Mouse (Mus musculus) megakaryocyte progenitor cell, adult 5-6 weeks (primary cell): ENCODE measurements at regions not wholly inside any gene's neighbourhood (a gene's known extent, or its start where the extent isn't known, plus 50 kb on each side); places are given as distances from the start of the nearest gene placed in this dataset.

Experiments
- ATAC-seq: replicated peaks from 2 replicates; pipeline ENCODE4 v1.8.0; 2016; ENCODE audit warnings: mild to moderate bottlenecking, moderate TSS enrichment, inconsistent platforms; ENCODE audit not compliant: poor library complexity

- peak; percentile 65 for ATAC-seq
Observed at GRCm38 (mm10) chr12:32637400-32638100, 181.8 kb upstream of the Nampt start.

- ATAC-seq, result no peak
Observed at GRCm38 (mm10) chr12:32640591-32640990, 178.8 kb upstream of the Nampt start.

GRCm38 (mm10) chr12:32642493-32642892 lies 176.9 kb upstream of the Nampt start:
- peak; percentile 99 for ATAC-seq

- ATAC-seq, result peak; percentile 46; the same call in 1 of the 2 replicates
Observed at GRCm38 (mm10) chr12:32653096-32653495, 166.2 kb upstream of the Nampt start.

GRCm38 (mm10) chr12:32656194-32656593 lies 163.2 kb upstream of the Nampt start:
- no peak; the same call in 1 of the 2 replicates for ATAC-seq

GRCm38 (mm10) chr12:32661782-32662413 lies 157.4 kb upstream of the Nampt start:
- ATAC-seq, result 0 out of 2 replicates have a peak, but pooled peaks have one; percentile 9

- no peak for ATAC-seq
Observed at GRCm38 (mm10) chr12:32666040-32666439, 153.3 kb upstream of the Nampt start.

- ATAC-seq, result no peak
Observed at GRCm38 (mm10) chr12:32677908-32678307, 141.4 kb upstream of the Nampt start.

GRCm38 (mm10) chr12:32678756-32679155 lies 140.6 kb upstream of the Nampt start:
- ATAC-seq, result no peak

GRCm38 (mm10) chr12:32681910-32682309 lies 137.4 kb upstream of the Nampt start:
- ATAC-seq, result no peak

- no peak for ATAC-seq
Observed at GRCm38 (mm10) chr12:32683375-32683774, 136.0 kb upstream of the Nampt start.

GRCm38 (mm10) chr12:32685788-32686385 lies 133.5 kb upstream of the Nampt start:
- ATAC-seq, result no peak

- ATAC-seq, result no peak
Observed at GRCm38 (mm10) chr12:32689361-32689760, 130.0 kb upstream of the Nampt start.

- no peak for ATAC-seq
Observed at GRCm38 (mm10) chr12:32690096-32690495, 129.2 kb upstream of the Nampt start.

- ATAC-seq, result no peak
Observed at GRCm38 (mm10) chr12:32692081-32692819, 127.1 kb upstream of the Nampt start.

GRCm38 (mm10) chr12:32692962-32693361 lies 126.4 kb upstream of the Nampt start:
- ATAC-seq, result no peak

- no peak for ATAC-seq
Observed at GRCm38 (mm10) chr12:32693678-32694077, 125.7 kb upstream of the Nampt start.

- no peak for ATAC-seq
Observed at GRCm38 (mm10) chr12:32696832-32697231, 122.5 kb upstream of the Nampt start.

GRCm38 (mm10) chr12:32709188-32709587 lies 110.2 kb upstream of the Nampt start:
- ATAC-seq, result no peak

- ATAC-seq, result peak; percentile 34; the same call in 1 of the 2 replicates
Observed at GRCm38 (mm10) chr12:32717129-32717921, 102.0 kb upstream of the Nampt start.

- ATAC-seq, result no peak
Observed at GRCm38 (mm10) chr12:32719203-32719602, 100.1 kb upstream of the Nampt start.
